Mouse (Mus musculus): ENCODE data around the gene Otulin. TPM values are rescaled to one million over a fixed set of nuclear protein-coding genes. Genes with fewer than 3 reads are reported as not detected.

Otulin gene
- total RNA-seq, 4 experiments from 2014 or later: 17.6 to 22.3 (median 20.1) TPM

DNA sequence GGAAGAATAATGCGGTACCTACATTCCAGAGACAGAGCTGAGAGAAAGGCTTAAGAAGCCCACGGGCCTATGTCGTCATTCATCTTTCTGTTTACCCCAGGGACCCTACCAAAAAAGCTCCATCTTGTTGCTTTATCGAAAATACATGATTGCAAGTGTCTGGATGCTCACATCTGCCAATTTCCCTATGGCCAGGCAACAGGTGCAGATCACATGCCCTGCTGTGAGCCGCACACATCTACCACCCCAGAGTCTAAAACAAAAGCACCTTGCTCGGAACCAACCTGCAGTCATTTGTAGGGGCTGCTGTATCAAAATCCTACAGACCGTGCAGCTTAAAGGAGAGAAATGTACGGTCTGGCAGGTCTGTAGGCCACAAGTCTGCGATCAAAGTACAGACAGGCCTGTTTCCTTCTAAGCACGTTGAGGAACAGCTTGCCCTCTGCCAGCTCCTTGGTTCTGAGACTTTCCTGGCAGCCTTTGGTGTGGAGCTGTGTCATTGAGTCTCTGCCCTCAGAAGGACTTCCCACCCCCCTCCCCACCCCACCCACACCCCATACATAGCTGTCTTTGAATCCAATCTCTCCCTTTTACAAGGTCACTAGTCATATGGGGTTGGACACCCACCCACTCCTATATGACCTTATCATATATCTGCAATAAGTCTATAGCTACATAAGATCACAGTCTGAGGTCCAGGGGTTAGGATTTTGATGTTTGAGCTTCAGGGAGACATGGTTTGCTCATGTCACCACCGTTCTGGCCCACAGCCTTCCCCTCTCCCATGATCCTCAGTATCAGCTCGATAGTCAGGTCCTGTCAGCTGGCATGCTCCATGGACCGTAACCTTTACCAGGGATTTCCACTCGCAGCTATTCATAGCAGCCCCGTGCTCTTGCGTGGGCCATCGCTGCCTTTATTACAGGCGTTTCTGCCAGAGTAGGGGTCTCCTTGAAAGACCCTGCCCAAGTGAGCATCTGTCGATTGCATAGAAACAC lies 79.1 kb downstream of the Otulin start:
- DNase-seq (ENCODE audit: low spot score in 2 of 2): no peak

DNA sequence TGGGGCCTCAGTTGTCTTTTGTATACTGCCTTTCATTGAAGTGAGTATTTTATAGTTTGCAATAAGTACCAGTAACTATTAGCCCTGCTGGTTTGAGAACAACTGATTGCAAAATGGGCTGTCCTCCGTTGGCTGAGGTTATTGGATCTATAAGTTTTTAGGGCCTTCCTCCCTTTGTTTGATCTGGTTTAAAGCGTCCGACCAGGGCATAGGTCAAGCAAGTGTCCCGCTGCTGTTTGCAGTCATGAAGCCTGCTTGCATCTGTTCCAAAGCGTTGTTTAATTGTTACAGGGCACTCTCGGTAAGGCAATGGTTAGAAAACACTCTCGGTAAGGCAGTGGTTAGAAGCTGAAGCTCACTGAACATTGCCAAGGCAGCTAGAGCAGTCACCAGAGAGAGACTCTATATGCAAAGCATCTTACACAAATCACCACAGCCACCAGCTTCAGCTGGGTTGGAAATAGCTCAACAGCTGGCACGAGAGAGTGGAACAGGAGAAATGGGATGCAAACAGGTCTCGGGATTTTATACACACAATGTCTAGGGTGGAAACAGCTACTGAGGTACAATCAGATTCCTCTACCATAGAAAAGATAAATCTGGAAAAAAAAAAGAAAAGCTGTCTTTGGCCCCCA lies 80.0 kb downstream of the Otulin start:
- DNase-seq (ENCODE audit: low spot score in 2 of 2): no peak

DNA sequence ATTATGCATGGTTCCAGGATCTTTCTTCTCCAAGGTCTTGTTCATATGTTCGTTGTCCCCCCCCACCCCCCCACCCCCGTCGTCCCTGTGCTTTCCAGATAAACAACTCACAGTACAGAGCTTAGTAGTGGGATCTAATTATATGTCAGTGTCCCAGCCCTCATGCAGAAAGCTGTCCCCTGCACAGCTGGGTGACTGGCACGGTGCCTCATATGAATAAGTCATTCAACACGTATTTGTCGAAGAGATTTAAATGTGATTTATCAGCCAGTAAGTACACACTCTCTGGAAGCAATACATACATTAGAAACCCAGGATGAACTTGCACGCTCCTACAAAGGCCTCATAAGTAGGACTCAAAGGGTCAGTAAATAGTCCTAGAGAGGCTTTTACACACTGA lies 80.6 kb downstream of the Otulin start:
- no peak for DNase-seq (ENCODE audit: low spot score in 2 of 2)

DNA sequence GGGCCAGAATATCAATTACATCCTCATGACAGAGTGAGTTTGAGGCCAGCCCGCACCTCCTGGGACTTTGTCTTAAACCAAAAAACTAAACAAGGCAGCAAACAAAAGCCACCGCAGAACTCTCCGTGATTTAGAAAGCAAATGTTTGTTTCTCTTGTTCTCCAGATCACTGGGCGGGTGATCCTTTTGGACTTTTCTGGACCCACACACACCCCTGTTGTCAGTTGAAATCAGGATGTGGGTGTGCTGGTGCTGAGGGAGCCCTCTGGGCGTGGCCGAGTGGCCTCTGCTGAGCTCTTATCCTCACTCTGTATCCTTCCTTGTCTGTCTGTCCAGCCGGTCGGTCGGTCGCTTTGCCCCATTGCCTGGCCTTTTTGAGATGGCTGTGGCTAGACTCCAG lies 81.4 kb downstream of the Otulin start:
- no peak for DNase-seq (ENCODE audit: low spot score in 2 of 2)

DNA sequence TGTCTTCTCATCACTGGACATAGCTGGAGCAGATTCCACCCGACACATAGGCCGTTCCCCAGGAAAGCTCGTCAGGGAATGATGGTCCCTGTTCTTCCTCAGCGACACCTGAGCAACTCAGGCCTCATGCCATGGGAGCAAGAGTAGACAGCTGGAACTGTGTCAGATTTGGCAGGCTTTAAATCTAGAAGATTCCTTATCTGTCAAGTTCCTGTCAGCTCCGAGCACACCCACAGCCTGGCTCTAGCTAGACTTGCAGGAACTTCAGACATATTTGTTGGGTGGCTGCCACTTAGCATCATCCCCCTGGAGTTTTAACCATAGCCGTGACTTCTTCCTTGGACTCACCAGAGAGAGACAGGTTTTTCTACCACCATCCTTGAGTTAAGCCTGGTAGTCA lies 82.4 kb downstream of the Otulin start:
- DNase-seq (ENCODE audit: low spot score in 2 of 2): no peak

DNA sequence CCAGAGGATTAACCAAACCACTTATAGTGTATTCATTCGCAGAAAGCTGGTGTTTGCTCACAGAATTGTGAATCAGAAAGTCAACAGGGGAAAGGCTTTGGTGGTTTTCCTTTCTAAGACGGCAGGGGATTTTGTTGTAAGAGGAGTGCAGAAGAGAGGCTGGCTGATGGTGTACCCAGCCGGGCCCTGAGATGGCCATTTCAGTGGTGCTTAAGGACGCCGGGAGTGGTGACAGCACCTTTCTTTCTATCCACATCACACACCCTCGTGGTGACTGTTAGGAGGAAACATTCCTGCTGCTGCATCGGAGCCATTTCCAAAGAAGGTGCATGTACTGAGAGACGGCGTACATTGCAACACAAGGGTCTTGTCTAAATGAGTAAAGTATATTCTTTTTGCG lies 85.3 kb downstream of the Otulin start:
- DNase-seq (ENCODE audit: low spot score in 2 of 2): no peak

DNA sequence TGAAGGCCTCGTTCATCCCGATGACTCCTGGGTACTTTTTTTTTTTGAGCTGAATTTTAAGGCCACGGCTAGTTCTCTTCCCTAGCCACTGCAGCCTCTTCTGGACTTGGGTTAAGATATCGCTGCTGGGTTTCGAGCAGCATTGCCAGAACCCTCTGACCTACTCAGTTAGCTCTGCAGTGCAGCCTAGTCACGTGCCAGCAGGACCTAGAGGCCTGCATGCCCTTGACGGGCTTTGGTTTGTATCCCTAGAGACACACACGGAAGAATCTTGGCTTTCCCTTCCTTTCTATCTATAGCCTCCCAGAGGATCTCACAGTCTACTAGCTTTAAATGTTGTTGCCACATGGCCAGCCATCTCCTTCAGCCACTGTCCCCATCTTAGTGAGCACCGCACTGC lies 90.7 kb downstream of the Otulin start:
- DNase-seq (ENCODE audit: low spot score in 2 of 2): peak; percentile 48 to 81

DNA sequence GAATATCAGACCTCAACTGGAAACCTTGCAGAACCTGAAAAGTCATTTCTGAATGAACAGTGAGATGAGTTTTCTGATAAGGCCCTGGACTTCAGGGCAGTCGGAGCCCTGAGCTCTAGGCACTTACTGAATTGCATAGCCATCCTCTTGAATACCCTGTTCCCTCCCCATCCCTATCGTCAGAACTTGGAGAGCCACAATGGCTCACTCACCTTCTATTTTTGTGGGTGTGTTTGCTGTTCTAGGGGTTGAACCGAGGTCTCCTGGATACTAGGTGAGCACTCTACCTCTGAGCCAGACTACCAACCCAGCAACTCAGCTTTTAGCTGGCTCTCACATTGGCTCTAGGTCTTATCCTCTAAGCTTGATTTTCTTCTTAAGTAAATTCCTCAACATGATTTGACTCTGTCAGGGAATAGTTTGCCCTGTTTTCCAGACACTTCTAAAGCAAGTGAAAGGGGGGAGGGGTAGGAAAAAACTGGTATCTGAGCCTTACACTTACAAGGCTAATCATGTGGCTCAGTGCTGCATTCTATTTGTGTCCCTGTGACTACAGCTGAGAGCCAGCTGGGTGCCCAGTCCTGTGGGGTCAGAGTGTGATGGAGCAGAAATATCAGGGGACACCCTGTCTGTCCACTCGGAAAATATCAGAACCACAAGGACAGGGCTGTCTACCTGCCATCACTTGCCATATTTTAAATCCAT lies 92.8 kb downstream of the Otulin start:
- peak; percentile 40 to 59 for DNase-seq (ENCODE audit: low spot score in 2 of 2)

DNA sequence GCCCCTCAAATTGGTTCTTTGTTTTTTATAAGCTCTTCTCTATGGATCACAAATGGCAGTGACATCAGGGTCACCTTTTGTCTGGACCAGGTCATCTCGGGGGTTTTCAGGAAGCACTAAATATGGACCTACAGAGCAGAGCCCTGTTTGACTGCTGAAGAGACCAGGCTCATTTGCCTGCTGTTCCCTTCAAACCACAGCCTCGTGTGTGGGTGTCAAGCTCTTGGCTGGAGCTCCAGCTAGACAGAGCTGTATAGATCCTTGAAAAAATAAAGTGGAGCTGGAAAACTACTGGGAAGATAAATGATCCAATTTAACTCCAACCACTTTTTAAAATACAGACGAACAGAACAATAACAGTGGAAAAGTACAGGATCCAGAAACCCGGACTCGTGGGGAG lies 93.7 kb downstream of the Otulin start:
- DNase-seq (ENCODE audit: low spot score in 2 of 2): no peak

DNA sequence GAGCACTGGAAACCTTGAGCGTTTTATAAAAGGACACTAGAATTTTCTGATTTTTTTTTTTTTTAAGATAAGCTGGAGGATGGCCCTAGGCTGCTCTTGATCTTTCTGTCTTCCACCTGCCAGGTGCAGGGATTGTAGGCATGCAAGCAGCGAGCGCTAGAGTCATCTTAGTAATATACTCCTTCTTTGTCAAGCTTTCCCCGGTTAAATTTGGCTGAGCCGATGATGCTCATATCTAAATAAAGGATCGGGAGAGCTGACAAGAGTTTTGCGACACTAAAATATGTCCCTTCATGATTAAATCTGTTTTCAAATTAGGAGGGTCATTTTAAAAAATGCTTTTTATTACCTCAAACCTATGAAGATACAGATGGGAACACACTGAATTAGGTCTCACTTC lies 94.3 kb downstream of the Otulin start:
- no peak for DNase-seq (ENCODE audit: low spot score in 2 of 2)

DNA sequence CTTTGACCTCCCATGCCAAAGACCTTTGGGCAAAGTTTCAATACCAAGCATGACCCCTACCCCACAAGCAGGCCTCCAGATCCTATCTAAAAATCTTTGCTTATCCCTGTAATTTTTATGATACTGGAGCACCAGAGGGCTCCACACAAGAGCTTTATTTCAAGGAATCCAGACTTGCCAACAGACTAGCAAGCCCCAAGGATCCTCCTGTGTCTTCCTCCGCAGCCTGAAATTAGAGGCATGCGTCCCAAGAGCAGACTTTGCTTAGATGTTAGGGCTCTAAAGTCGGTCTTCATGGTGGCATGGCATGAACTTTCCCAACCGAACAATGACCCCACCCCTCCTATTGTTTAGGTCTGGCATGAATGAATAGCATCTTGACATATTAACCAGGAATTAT lies 94.8 kb downstream of the Otulin start:
- no peak for DNase-seq (ENCODE audit: low spot score in 2 of 2)

DNA sequence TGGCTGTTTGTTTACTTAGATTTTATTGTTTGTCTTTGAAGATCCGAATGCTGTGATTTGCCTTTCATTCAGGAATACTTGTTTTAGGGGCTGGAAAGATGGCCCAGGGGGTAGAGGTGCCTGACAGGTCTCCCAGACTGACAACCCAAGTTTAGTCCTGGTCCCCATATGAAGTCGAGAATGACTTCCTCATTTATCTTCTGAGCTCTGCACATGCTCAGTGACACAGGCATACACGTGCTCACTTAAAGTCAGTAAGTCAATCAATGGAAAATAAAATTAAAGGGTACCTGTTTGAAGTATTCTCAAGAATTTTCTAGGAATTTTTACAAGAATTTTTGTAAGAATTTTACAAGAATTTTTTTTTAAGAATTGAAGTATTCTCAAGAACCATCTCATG lies 97.5 kb downstream of the Otulin start:
- no peak for DNase-seq (ENCODE audit: low spot score in 2 of 2)

DNA sequence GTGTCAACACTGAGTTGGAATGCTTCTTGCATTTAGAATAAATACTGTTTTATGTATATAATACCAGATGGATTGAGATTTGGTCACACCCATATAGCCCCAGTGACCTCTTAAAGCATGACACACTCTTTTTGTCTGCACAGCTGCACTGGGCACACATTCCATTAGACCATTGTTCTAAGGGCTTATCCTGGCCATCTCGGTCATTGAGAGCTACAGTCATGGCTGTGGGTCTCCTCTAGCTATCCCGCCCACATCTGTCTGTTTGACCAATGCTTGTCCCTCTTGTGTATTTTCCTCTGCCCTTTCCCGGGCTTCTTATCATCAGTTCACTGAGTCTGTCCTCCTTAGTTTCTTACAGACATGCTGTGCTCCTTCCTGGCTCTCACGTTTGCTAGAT lies 100.5 kb downstream of the Otulin start:
- no peak for DNase-seq (ENCODE audit: low spot score in 2 of 2)

DNA sequence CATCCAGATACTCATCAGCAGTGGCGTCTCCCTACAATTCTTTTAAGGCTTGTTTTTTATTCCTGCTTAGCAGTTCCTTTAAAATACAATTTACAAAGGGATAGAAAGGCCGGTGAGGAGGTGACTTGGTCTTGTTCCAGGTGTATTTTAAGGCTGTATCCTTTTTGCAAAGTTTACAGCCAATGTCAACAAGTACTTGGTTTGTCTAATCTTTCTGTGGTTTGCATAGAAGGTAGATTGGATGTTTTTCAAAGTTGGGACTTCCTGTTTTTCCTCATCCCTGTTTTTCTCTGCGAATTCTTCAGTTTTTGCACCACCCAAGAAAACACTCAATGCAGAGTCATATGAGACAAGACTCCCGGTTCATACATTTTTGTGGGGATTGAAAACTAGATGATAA lies 101.6 kb downstream of the Otulin start:
- DNase-seq (ENCODE audit: low spot score in 2 of 2): no peak

DNA sequence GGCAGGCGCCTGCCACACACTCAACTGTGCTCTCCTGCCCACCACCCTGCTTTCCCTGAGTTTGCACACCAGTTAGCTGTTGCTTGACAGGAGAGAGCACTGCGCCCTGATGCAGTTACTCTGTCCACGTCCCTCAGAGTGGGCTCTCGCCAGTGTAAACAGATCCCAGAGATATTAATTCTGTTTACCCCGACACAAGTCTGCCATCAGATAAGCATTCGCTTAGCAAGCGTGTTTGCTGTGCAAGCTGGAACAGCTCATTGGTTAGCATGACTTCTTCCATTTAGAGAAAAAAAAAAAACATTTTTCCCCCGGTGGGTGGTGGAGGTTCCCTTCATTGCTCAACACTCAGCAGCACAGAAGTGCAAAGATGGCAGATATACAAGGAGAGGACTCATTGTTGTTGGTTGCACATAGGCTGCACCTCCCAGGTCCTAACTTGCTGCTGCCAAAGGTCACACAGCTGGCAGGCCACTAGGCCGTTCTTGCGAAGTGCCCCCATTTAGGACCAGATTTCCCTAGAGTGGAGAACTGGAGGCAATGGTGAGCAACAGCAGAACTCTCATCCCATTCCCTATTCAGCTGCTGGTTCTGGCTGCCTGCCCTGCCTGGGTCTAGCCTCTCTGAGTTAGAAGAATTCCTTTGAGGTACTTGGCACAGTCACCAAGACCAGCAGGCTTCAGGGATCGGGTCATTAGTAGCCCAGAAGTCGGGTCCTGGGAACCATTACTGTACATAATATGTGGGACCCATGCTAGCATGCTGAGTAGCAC lies 105.1 kb downstream of the Otulin start:
- DNase-seq (ENCODE audit: low spot score in 2 of 2): no peak

DNA sequence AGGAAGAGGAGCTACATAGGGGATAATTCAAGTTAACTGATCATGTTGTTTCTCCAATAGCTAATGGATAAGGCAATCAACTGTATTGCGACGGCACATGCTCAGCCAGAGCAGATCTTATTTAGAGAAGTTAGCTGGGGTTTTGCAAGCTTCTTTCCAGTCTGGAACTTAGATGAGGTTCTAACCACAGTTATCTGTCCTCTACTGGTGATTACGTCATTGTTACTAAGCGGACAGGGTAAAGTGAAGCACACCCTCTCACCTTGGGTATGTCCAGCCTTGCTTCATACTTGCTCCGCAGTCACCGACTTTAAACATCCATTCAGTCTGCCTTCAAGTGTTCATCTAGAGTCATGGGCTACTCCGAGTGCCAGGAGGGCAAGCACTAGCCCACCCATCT lies 110.6 kb downstream of the Otulin start:
- no peak for DNase-seq (ENCODE audit: low spot score in 2 of 2)

DNA sequence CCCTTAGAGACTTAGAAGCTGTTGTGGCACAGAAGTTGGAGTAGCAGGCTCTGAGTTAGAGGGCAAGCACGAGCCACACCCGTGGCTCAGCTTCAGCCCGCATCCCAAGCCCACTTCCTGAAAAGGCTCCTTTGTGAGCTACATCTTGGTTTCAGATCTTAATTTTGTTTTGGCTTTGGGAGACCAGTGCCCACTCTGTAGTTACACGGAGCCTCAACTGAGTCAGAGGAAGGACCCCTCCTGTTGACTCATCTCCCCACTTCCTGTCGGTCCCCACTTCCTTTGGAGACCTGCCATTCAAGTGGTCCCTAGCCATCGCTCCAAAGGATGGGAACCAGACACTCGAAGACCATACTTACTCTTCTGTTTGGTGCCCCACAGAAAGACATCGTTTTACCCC lies 112.5 kb downstream of the Otulin start:
- DNase-seq (ENCODE audit: low spot score in 2 of 2): no peak

DNA sequence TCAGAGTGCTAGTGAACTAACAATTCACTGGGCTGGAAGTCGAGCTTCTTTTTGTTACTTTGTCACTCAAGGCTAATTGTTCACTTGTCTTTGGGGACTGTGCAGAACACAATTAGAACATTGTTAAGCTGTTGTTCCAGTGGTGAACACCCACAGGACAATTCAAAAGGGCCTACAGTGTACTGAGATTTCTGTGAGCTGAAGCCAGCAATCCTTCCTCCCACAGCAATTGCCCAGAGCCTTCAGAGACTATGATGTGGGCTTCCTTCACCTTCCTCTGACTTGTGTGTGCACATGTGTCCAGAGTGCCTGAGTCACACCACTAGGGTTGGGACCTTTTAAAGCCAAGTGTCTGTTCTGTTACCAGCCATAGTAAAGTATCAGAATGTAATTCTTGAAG lies 113.6 kb downstream of the Otulin start:
- no peak for DNase-seq (ENCODE audit: low spot score in 2 of 2)

DNA sequence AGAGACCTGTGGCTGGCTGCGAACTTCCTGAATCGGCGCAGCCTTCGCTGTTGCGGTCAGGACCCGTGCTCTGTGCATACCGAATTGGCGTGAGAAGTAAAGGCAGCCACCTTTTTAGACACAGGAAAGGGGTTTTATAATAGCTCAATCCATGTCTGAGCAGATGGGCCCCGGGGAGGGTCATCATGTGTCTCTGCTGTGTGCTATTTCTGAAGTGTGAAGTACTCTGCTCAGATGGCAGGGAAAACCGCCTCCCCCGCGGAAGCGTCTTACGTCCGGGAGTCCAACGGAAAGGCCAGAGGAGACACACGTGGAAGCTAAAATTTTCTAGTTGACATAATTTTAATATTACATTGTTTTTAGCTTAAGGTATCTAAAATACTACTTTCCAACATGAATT lies 121.5 kb downstream of the Otulin start:
- DNase-seq (ENCODE audit: low spot score in 2 of 2): peak; percentile 58 to 69

DNA sequence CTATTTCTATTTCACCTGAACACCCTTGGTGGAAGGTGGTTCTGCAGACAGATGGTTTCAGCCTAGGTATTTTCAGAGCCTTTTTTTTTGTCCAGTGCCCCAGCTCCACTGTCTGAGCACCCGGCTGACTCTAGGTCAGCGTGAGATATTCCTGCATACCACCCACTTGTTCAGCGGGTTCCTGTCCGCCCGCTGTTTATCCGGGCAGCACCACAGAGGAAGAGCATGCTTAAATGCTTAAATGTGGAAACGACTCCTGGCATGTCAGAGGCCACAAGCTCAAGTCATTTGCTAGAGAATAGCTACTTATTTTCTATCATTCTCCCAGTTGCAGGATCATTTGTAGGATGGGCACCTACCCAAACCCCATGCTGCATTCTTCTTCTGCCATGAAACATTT lies 122.3 kb downstream of the Otulin start:
- no peak for DNase-seq (ENCODE audit: low spot score in 2 of 2)

DNA sequence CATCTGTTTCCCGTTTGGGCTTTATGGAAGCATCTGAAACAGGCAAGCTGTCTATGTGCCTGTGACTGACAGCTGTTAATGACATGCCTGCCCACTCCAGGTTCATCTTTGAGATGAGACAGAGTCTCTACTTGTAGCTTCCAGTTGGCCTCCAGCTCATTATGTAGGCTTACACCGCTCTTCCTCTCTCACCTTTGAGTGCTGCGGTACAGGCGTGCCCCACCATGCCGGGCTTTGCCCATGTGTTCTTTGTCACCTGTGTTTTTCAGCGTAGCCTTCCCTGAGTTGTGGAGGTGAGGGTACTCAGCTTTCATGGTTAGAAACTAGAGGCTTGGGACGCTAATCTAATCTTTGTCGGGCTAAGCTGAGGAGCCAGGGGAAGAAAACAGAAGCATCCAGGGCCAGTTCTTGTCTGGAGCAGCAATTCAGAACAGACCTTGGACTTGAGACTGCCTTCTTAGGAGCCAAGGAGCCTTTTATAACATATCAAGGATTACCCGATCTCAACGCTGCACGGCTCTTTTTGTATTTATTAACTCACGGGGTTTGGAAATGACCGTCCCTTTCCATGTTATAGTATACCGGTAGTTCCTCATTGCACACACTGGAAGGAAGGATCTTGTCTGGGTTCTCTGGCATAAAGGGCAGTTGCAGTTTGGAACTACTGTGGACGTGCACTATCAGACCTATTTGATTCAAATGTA lies 123.4 kb downstream of the Otulin start:
- no peak for DNase-seq (ENCODE audit: low spot score in 2 of 2)

Measured in gastrocnemius, adult 8-10 months (tissue).